ENCODE assay signal across 11 mouse cellular contexts in the genomic region with DNA sequence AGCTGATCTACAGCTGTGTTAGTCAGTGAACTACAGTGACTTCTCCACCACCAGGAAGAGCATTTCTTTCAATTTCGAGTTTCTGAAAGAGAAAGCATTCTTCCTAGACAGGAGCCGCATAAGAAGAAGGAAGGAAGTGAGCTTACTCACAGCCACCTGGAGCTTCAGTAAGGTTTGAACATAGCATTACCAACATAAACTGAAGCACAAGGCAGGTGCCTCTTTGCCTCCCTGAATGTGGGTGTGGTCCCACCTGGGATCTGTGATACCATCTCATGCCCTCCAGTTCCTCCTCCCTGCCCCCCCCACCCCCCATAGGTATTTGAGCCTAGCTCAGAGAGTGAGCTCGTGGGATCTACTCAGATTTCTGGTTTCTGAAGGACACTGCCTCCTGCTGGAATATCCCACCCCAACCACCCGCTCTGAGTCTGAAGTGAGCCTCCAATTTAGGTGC. TPM values are rescaled to one million over a fixed set of nuclear protein-coding genes. Genes with fewer than 3 reads are reported as not detected.
DNase-seq lines count a peak whose midpoint lies in the region; ATAC-seq and TF ChIP-seq lines count a peak whose summit lies in the region.
"Had no signal": no experiment of that assay in that cellular context is flagged by ENCODE, and none has a peak within 500 bp of the region (broad histone marks: within the 10 kb centered on the region; RNA-seq: fewer than 3 reads in every experiment).

No protein-coding gene starts in this region.

- peak; percentile 28; the same call in 1 of the 2 replicates for TF ChIP-seq CTCF in lung, postnatal 0 days (IDR thresholded peaks at IDR 0.05)

- in situ Hi-C loops in ES-E14 (cut with MboI; ENCODE audit: low sequenced_read_pairs in 2 of 2, unreplicated experiment in 2 of 2), result no loop called here

- no peak overlapping the region for H3K4me3 ChIP-seq in lung, postnatal 0 days (ENCODE audit: low read depth, low read length)
- no peak overlapping the region for H3K4me3 ChIP-seq in ES-E14 (ENCODE audit: insufficient read depth in 1 of 2, low read depth in 1 of 2, low read length in 2 of 2, poor library complexity in 1 of 2, severe bottlenecking in 1 of 2)
- H3K4me3 ChIP-seq: embryonic facial prominence, embryonic 12.5 days; limb, embryonic 12.5 days had no signal

- no peaks in the 10 kb centered on the region for H3K27me3 ChIP-seq in lung, postnatal 0 days (replicated peaks; ENCODE audit: insufficient read depth, low read length)
- H3K27me3 ChIP-seq: embryonic facial prominence, embryonic 12.5 days; limb, embryonic 12.5 days had no signal

- no peak for TF ChIP-seq EP300 in lung, postnatal 0 days (IDR thresholded peaks at IDR 0.05)

- no peak overlapping the region for H3K4me2 ChIP-seq in lung, postnatal 0 days (replicated peaks; ENCODE audit: low read depth, low read length)
- H3K4me2 ChIP-seq: embryonic facial prominence, embryonic 12.5 days; limb, embryonic 12.5 days had no signal

- no peaks in the 10 kb centered on the region for H3K4me1 ChIP-seq in lung, postnatal 0 days (ENCODE audit: insufficient read depth, low read depth, low read length)
- peaks cover 6 to 20% of the 10 kb centered on the region in 2 experiments; a peak in 3 of 4 replicates for H3K4me1 ChIP-seq in ES-E14 (ENCODE audit: control insufficient read depth in 2 of 2, insufficient read depth in 2 of 2, low read length in 2 of 2, poor library complexity in 1 of 2)

- H3K9me3 ChIP-seq in lung, postnatal 0 days (ENCODE audit: low read length), result no peaks in the 10 kb centered on the region
- no peaks in the 10 kb centered on the region for H3K9me3 ChIP-seq in ES-E14 (ENCODE audit: control insufficient read depth, insufficient read depth, low read depth, low read length)
- H3K9me3 ChIP-seq: embryonic facial prominence, embryonic 12.5 days; limb, embryonic 12.5 days had no signal

- WGBS in lung, postnatal 0 days, result 51% methylated on average over 4 of the region's 4 CpGs

- no peaks in the 10 kb centered on the region for H3K36me3 ChIP-seq in lung, postnatal 0 days (ENCODE audit: insufficient read depth, low read length)
- H3K36me3 ChIP-seq in ES-E14 (ENCODE audit: control insufficient read depth, insufficient read depth, low read length, poor library complexity, severe bottlenecking), result no peaks in the 10 kb centered on the region
- H3K36me3 ChIP-seq: embryonic facial prominence, embryonic 12.5 days; limb, embryonic 12.5 days had no signal

- ATAC-seq in lung, postnatal 0 days, result no peak
- peak; percentile 70 for ATAC-seq in inflammation-experienced regulatory T-cells, adult 6 months

- no peak overlapping the region for H3K9ac ChIP-seq in lung, postnatal 0 days (replicated peaks; ENCODE audit: low read depth)
- no peak overlapping the region for H3K9ac ChIP-seq in ES-E14 (ENCODE audit: insufficient read depth, low read depth, low read length, poor library complexity, severe bottlenecking)
- H3K9ac ChIP-seq: embryonic facial prominence, embryonic 12.5 days; limb, embryonic 12.5 days had no signal

- no peak for DNase-seq in lung, postnatal 0 days (ENCODE audit: low spot score)
- DNase-seq in lung, adult 18-20 months, result no peak
- DNase-seq in ES-E14 (ENCODE audit: low read depth, low spot score), result no peak
- DNase-seq in thymus, postnatal 14 days, result peak; percentile 54
- DNase-seq in gastrocnemius, postnatal 4 days (ENCODE audit: low spot score in 2 of 2), result no peak
- no peak for DNase-seq in frontal cortex, adult 2 months (ENCODE audit: extremely low spot score in 1 of 2, low spot score in 1 of 2)
- no peak for DNase-seq in cerebellum, adult 11-12 months
- DNase-seq: kidney, postnatal 10 days had no signal

- no peak overlapping the region for H3K27ac ChIP-seq in lung, postnatal 0 days (ENCODE audit: low read length)
- H3K27ac ChIP-seq in ES-E14 (ENCODE audit: insufficient read depth, low read depth, low read length, poor library complexity, severe bottlenecking), result peak overlapping the region; percentile 51; the same call in 1 of the 2 replicates
- H3K27ac ChIP-seq: embryonic facial prominence, embryonic 12.5 days; limb, embryonic 12.5 days had no signal

TF ChIP-seq in ES-E14, 5 proteins besides CTCF, POLR2A, EP300 and RAD21:
- TF ChIP-seq ZNF384 (IDR thresholded peaks at IDR 0.05; ENCODE audit: low read depth, low read length), result no peak

RNA-seq across cellular contexts. Expression of a gene that starts 7.0 kb away (rescaled TPM):
- polyA plus RNA-seq in lung, postnatal 0 days (2015; fragmentation: Nextera tagmentation; extraction: Ambion mirVana), result 40.9 and 41.8 TPM in 2 replicates
- 139 and 148 TPM in 2 replicates for total RNA-seq in ES-E14 (2012; rRNA removed)
- polyA plus RNA-seq in inflammation-experienced regulatory T-cells, adult 6 months (2017; shearing (Covaris generic)), result 10 to 100 TPM; 20.1 to 29.0 (median 23.2) TPM
- total RNA-seq in gastrocnemius, postnatal 4 days (2021), result 10 to 100 TPM; 60.9 to 74.5 TPM
- 28.6 and 31.0 TPM in 2 replicates for polyA plus RNA-seq in frontal cortex, adult 2 months (2012; rRNA removed)

RNA-seq across cellular contexts. Expression of a gene that starts 39.3 kb away (rescaled TPM):
- polyA plus RNA-seq in lung, postnatal 0 days (2015; fragmentation: Nextera tagmentation; extraction: Ambion mirVana), result 37.1 and 37.2 TPM in 2 replicates
- total RNA-seq in ES-E14 (2012; rRNA removed), result 82.4 and 124 TPM in 2 replicates
- 10 to 100 TPM; 35.3 to 56.2 (median 45.5) TPM for polyA plus RNA-seq in inflammation-experienced regulatory T-cells, adult 6 months (2017; shearing (Covaris generic))
- 10 to 100 TPM; 41.0 to 45.2 TPM for total RNA-seq in gastrocnemius, postnatal 4 days (2021)
- polyA plus RNA-seq in frontal cortex, adult 2 months (2012; rRNA removed), result 93.1 and 102 TPM in 2 replicates

RNA-seq across cellular contexts. Expression of a gene that starts 39.4 kb away (rescaled TPM):
- polyA plus RNA-seq in lung, postnatal 0 days (2015; fragmentation: Nextera tagmentation; extraction: Ambion mirVana), result 25.4 and 27.3 TPM in 2 replicates
- 38.5 and 38.8 TPM in 2 replicates for total RNA-seq in ES-E14 (2012; rRNA removed)
- polyA plus RNA-seq in inflammation-experienced regulatory T-cells, adult 6 months (2017; shearing (Covaris generic)), result 10 to 100 TPM; 38.0 to 52.9 (median 52.6) TPM
- 10 to 100 TPM; 23.0 to 23.8 TPM for total RNA-seq in gastrocnemius, postnatal 4 days (2021)
- polyA plus RNA-seq in frontal cortex, adult 2 months (2012; rRNA removed), result 36.5 and 40.8 TPM in 2 replicates
